Mouse (Mus musculus) testis, adult 2 months (tissue): ENCODE measurements around the gene Ccdc155. TPM values are rescaled to one million over a fixed set of nuclear protein-coding genes. Genes with fewer than 3 reads are reported as not detected.

Experiments
- H3K27ac ChIP-seq: fragments of 200-500 bp; 2 replicates; pipeline ENCODE4 v1.5.1; 2012; ENCODE audit warnings: low read depth, low read length; ENCODE audit not compliant: control insufficient read depth, insufficient read depth
- H3K27me3 ChIP-seq: fragments of 200-500 bp; 2 replicates; pipeline ENCODE4 v1.6.1; 2012; ENCODE audit warnings: mild to moderate bottlenecking, low read length, moderate library complexity; ENCODE audit not compliant: control insufficient read depth, insufficient read depth
- H3K36me3 ChIP-seq: fragments of 200-500 bp; 2 replicates; pipeline ENCODE4 v1.6.1; 2012; ENCODE audit warnings: mild to moderate bottlenecking, low read length; ENCODE audit not compliant: control insufficient read depth, insufficient read depth
- H3K4me1 ChIP-seq: fragments of 200-500 bp; 2 replicates; pipeline ENCODE4 v1.6.1; 2012; ENCODE audit warnings: low read length; ENCODE audit not compliant: control insufficient read depth, insufficient read depth
- H3K4me3 ChIP-seq: fragments of 200-500 bp; 2 replicates; pipeline ENCODE4 v1.5.1; 2012; ENCODE audit warnings: low read depth, mild to moderate bottlenecking, low read length, moderate library complexity, mixed read lengths; ENCODE audit not compliant: control insufficient read depth
- CTCF ChIP-seq: fragments of 200-500 bp; IDR thresholded peaks from 2 replicates; pipeline ENCODE4 v1.5.1; 2012; ENCODE audit warnings: low read depth, mild to moderate bottlenecking, inconsistent platforms, low read length, moderate library complexity; ENCODE audit not compliant: control insufficient read depth, insufficient read depth, insufficient replicate concordance
- POLR2A ChIP-seq: fragments of 200-500 bp; IDR thresholded peaks from 2 replicates; pipeline ENCODE4 v1.6.1; 2012; ENCODE audit warnings: low read depth, mild to moderate bottlenecking, inconsistent platforms, low read length, moderate library complexity; ENCODE audit not compliant: control insufficient read depth
- polyA plus RNA-seq: library from polyadenylated mRNA; depleted of rRNA; stranded (reverse); fragments of >200 nt; gene quantifications from 2 replicates; pipeline ENCODE4 v1.2.3, GENCODE M21; 2012

Ccdc155 gene
- polyA plus RNA-seq, 1 experiment: 78.3 TPM

DNA sequence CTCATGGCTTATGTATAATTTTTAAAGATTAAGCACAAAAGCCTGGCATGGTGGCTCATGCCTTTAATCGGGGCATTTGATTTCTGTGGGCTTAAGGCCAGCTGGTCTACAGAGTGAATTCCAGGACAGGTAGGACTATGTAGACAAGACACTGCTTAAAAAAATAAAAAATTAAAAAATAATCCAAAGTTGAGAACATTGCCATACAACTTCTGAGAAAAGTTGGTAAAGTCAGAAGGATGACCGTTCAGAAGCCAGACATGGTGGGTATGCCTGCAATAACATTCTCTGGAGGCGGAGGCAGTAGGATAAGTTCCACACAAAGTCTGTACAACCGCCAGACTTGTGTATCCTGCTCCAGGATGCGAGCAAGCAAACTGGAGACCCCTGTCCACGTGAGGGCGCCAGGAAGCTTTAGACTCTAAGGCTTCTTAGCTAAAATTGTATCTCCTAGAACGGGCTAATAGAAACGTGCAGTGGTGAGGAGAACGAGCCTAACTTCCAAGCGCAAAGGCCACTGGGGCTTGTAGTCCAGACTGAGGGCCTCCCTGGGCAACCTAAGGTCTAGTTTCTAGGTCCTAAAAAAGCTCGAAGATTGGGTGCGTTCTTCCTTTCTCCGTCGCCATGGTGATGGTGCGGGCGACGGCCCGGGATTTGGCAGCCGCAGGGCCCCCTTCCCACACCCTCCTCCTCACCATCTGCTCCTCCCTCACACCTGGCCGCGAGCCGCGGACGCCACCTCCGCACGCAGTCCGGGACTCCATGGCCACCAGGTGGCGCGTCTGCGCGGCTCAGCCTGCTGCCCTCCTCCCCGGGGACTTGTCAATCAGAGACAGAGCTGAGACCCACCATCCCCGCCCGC lies 42.8 kb downstream of the Ccdc155 start:
- peak overlapping the region; percentile 68 for H3K4me3 ChIP-seq
- peaks cover 16% of the 10 kb centered on the region for H3K4me1 ChIP-seq
- TF ChIP-seq CTCF (peak; percentile 87), POLR2A (no peak)
- no peaks in the 10 kb centered on the region for H3K27me3 ChIP-seq
- peak overlapping the region; percentile 26; the same call in 1 of the 2 replicates for H3K27ac ChIP-seq
- peaks cover 3% of the 10 kb centered on the region; the same call in 1 of the 2 replicates for H3K36me3 ChIP-seq

DNA sequence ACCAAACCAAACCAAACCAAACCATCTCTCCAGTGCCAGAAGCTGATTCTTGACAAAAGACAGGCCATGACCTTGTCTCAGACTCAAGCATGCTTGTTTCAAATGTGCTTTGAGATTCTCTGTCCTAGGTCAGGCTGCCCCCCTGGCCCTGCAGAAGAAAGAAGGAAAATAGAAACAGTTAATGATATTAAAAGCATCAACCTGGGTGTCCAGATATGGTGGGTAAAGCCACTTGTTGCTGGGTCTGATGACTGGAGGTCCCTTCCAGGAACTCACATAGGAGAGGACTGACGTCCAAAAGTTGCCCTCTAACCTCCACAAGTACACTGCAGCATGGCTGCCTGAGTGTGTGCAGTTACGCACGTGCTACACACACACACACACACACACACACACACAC lies 43.8 kb downstream of the Ccdc155 start:
- Histone ChIP-seq H3K4me3 (no peak overlapping the region), H3K27ac (no peak overlapping the region), H3K27me3 (no peaks in the 10 kb centered on the region), H3K36me3 (peaks cover 3% of the 10 kb centered on the region; the same call in 1 of the 2 replicates), H3K4me1 (peaks cover 15% of the 10 kb centered on the region)
- TF ChIP-seq POLR2A (no peak), CTCF (no peak)

DNA sequence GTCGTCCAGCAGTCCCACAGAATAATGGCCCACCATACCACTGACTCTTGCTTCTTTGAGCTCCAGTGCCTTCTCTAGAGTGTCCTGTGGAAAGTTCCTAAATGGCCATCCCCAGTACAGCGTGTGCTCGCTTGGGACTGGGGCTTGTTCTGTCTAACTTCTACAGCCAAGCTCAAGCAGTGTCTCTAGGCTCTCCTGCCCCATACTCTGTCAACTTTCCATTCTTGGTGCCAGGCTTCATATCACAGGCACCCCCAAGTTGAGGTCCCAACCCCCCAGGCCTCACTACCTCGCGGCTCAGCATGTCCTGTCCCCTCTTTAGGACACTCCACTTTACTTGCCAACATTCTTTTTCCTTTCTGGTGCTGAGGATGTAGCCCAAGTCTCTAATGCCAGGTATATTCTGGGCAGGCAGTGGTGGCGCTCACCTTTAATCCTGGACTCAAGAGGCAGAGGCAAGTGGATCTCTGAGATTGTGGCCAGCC lies 44.3 kb downstream of the Ccdc155 start:
- no peak overlapping the region for H3K4me3 ChIP-seq
- TF ChIP-seq POLR2A (no peak), CTCF (no peak)
- peaks cover 17% of the 10 kb centered on the region for H3K4me1 ChIP-seq
- no peaks in the 10 kb centered on the region for H3K27me3 ChIP-seq
- peaks cover 5% of the 10 kb centered on the region; the same call in 1 of the 2 replicates for H3K36me3 ChIP-seq
- H3K27ac ChIP-seq: no peak overlapping the region

DNA sequence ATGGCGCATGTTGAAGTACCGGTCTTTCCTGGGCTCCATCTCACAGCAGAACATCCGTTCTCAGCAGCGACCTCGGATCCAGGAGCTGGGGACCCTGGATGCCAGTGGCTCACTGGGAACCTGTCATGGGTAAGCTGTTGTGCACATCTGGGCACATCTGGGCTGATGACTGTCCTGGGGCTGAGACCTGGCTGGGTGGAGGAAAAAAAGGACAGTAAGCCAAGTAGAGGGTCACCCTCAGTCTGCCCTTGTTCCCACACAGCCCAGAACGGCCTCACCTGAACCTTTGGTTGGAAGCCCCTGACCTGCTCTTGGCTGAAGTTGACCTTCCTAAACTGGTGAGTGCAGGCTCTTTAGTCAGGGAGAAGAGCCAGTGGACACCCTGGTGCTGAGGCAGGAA lies 45.7 kb downstream of the Ccdc155 start:
- Histone ChIP-seq H3K36me3 (peaks cover 5% of the 10 kb centered on the region; the same call in 1 of the 2 replicates), H3K4me3 (no peak overlapping the region)

DNA sequence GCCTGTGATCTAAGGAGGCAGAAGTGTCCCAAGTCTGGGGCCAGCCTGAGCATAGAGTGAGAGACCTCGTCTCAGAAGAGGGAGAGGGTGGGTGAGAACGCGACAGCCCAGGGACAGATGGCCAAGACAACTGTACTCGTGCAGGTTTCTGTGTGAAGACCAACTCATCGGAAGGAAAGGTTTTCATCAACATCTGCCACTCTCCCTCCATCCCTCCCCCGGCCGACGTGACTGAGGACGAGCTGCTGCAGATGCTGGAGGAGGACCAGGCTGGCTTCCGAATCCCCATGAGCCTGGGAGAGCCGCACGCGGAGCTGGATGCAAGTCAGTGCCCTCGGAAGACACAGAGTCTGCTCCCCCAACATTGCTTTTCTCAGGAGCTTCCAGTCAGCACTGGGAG lies 47.2 kb downstream of the Ccdc155 start:
- TF ChIP-seq CTCF: no peak
- no peak for TF ChIP-seq POLR2A
- H3K27me3 ChIP-seq: no peaks in the 10 kb centered on the region

More for the DNA sequence above, 45.7 kb downstream of the Ccdc155 start:
- Histone ChIP-seq H3K27me3 (no peaks in the 10 kb centered on the region), H3K27ac (no peak overlapping the region), H3K4me1 (peaks cover 16% of the 10 kb centered on the region)
- TF ChIP-seq CTCF (no peak), POLR2A (no peak)

DNA sequence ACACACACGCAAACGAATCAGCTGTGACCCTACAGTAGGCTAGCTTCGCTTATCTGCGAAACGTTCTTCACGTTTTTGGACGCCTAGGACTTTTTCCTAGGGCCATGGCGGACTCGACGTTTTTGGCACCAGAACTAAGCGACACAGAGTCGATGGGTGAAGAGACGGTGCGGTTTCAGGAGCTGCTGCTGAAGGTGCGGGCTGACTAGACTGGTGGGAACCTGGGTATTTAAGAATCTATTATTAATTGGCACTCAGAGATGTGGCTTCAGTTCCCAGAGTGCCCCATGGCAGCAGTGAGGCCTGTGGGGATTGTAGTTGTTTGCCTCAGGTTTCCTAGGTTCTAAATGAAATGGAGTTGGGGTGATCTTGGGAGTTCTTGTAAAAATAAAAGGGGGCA lies 48.5 kb downstream of the Ccdc155 start:
- peaks cover 4% of the 10 kb centered on the region; the same call in 1 of the 2 replicates for H3K4me1 ChIP-seq
- H3K27me3 ChIP-seq: no peaks in the 10 kb centered on the region
- TF ChIP-seq CTCF (no peak), POLR2A (no peak)
- H3K27ac ChIP-seq: no peak overlapping the region
- H3K36me3 ChIP-seq: peaks cover 5% of the 10 kb centered on the region; the same call in 1 of the 2 replicates
- no peak overlapping the region for H3K4me3 ChIP-seq

More for the DNA sequence above, 47.2 kb downstream of the Ccdc155 start:
- H3K4me1 ChIP-seq: peaks cover 10% of the 10 kb centered on the region
- no peak overlapping the region for H3K4me3 ChIP-seq
- H3K27ac ChIP-seq: no peak overlapping the region
- H3K36me3 ChIP-seq: peaks cover 5% of the 10 kb centered on the region; the same call in 1 of the 2 replicates

DNA sequence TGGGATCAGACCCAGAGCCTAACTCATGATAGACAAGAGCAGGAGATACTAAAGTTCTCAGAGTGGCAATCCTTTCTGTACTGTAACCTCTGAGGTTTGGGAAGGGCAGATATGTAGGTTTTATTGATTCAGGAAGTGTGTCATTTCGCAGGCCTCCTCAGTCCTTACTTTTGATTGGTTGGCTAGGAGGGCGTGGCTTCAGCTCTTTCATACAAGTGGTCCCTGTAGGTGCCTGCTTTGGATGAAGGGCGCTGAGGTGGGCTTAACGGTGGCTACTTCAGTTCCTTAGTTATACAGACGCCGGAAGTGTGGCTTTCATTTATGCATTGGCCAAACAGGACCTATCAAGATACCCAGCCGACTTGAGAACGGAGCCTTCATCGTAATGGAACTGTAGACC lies 49.1 kb downstream of the Ccdc155 start:
- Histone ChIP-seq H3K27ac (no peak overlapping the region), H3K27me3 (no peaks in the 10 kb centered on the region), H3K4me3 (no peak overlapping the region), H3K4me1 (peaks cover 4% of the 10 kb centered on the region; the same call in 1 of the 2 replicates), H3K36me3 (peaks cover 5% of the 10 kb centered on the region; the same call in 1 of the 2 replicates)
- TF ChIP-seq POLR2A (no peak), CTCF (no peak)
